Mouse (Mus musculus) kidney, postnatal 14 days (tissue): ENCODE results near the gene Rab33a.

Experiments used
- DNase-seq: peaks from one replicate; pipeline ENCODE4 v3.0.0; 2022; ENCODE audit warnings: mixed read lengths

The Rab33a gene

GRCm38 (mm10) chrX:48518808-48519548 is at the start of gene Rab33a:
Gene Rab33a (plus strand): TSS chrX:48519285.
- no peak for DNase-seq

- no peak for DNase-seq
Measured at GRCm38 (mm10) chrX:48481095-48481494, 38.0 kb upstream of the Rab33a start.

DNA sequence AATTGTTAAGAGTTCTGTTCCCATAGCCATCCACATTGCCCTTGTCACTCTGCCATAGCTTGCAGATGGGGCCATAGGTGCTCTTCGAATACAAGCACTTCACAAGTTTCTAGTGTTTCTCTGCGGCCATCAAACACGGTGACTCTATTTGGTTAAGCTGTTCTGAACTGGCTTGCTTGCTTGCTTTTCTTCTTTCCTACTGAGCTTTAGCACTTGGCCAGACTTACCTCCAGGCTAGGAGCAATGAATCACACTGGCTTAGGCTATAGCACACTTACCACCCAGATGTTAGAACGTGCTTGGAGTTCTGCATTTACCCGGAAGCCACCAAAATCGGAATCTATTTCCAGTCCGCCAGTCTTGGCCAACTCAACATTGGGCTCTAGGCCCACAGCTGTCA is 37.4 kb upstream of the Rab33a start:
- DNase-seq = no peak

DNA sequence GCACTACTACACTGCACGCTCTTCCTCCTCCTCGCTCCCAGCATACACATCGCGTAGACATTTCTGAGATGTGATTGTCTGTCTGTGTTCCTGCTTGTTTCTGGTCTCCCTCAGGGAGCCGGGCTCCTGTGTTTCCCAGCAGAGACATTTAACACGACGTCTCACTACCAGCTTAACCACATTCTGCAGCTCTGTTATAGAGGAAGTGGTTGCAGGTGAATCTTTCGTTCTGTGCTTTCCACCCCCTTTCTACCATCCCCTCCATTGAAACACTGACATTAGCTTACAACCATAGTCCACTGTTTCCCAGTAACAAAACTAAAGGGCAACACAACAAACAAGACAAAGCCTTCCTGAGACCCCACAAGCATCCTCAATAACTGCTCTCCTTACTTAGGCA is 25.3 kb upstream of the Rab33a start:
- DNase-seq = no peak

DNA sequence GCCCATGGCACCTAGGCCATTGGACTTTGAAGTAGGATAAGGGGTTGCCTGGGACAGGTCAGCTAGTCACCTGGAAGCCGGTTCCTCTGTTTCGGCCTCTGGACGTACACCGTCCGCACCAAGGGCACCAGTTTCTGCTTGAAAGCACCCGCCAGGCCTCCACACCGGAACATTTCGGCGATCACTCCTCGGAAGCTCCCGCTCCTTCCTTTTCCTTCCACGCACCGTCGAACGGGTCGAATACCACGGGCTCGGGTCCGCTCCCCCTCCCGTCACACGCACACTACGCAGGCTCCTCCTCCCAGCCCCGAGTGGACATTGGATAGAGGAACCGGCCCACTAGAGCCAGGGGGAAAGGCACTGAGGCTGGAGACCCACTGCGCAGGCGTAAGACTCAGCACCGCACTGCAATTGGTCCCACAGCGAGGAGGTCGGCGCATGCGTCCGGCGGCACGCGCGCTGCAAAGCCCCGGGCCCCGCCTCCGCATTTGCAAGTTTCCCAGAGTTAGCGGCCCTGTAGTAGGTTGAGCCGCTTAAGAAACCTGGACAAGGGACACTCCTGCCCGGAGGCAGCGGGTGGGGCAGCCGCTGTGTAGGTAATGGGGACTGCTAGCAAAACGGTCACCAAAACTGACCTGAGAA is 5.8 kb upstream of the Rab33a start, which contains the start of gene Aifm1:
TSS of gene Aifm1 (minus strand) at position 398 of the 642 bp plus-strand sequence.
- DNase-seq = peak; percentile 95

- DNase-seq = no peak
Measured at GRCm38 (mm10) chrX:48513824-48514223, 5.3 kb upstream of the Rab33a start.

DNA sequence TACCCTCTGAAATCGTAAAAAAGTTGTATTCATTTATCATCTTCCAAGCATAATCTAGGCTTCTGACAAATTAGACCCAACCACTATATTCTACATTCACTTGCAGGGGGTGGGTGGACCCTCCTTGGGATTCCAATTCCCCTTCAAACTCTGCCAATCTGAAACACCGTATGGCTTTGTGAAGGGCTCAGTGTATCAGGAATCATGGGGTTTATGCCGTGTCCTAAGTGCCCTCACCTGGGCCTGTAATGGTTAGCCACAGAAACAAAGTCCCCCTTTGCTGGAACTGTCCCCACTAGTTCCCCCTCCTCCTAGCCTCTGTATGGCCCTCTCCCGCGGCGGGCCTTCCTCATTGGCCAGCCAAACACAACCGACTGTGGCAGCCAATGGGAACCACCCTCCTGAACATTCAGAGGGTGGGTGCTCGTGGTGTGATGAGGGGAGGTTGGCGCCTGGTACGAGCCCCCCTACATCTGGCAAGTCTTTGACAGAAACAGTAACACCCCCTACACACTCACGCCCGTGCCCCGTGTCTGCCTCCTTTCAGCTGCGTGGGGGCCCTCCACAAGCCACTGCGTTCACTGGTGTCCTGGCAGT is 776 bp upstream of the Rab33a start:
- no peak for DNase-seq

- no peak for DNase-seq
Measured at GRCm38 (mm10) chrX:48519549-48520085, 532 bp downstream of the Rab33a start.

DNA sequence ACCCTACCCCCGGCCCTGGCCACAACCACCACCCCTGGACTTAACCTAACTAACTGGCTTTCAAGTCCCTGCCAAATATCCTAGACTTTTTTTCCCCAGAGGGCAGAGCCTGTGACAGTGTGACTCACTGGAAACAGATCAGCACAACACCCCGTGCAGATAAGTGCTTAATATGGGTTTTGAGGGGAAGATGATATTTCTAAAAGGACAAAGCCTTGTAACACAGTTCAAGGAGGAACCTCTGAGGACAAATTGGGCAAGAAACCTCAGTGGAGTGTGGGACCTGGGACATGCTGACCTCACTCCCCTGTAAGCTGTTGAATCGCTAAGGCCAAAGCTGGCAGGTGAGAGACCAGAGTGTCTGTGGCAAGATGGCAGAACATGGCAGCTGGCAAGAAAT is 2.6 kb downstream of the Rab33a start:
- no peak for DNase-seq

DNA sequence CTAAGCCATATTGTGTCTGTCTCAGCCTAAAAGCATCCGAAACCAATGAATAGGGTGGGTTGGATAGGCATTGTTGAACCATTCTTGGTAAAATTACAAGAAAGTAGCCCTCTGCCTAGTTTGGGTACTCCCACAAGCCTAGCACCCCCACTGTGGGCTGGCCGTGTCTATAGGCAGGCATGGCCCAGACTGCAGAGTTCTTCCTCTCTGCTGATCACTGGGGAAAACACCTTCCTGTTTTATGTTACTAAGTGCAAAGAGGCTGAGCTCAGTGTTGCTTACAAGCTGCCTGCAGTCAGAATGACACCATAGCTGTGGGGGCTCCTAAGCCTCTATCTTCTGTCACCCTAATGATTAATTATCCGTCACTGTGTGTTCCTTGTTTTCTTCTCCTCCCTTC is 4.4 kb downstream of the Rab33a start:
- DNase-seq = no peak

- DNase-seq = no peak
Measured at GRCm38 (mm10) chrX:48525332-48525731, 6.2 kb downstream of the Rab33a start.

GRCm38 (mm10) chrX:48525866-48526265 is 6.8 kb downstream of the Rab33a start:
- no peak for DNase-seq

- DNase-seq = no peak
Measured at GRCm38 (mm10) chrX:48526435-48526834, 7.3 kb downstream of the Rab33a start.

- DNase-seq = peak; percentile 69
Measured at GRCm38 (mm10) chrX:48532175-48532574, 13.1 kb downstream of the Rab33a start.
